Mouse (Mus musculus) stomach, postnatal 0 days (tissue): ENCODE measurements around the gene Sestd1.

ENCODE experiments used
- CTCF ChIP-seq: IDR thresholded peaks from 2 replicates; pipeline ENCODE4 v1.5.1; 2016; ENCODE audit warnings: antibody characterized with exemption, low read depth, mild to moderate bottlenecking, moderate library complexity
- EP300 ChIP-seq: optimal IDR thresholded peaks from 2 replicates; pipeline ENCODE3; 2016; ENCODE audit warnings: antibody characterized with exemption

DNA sequence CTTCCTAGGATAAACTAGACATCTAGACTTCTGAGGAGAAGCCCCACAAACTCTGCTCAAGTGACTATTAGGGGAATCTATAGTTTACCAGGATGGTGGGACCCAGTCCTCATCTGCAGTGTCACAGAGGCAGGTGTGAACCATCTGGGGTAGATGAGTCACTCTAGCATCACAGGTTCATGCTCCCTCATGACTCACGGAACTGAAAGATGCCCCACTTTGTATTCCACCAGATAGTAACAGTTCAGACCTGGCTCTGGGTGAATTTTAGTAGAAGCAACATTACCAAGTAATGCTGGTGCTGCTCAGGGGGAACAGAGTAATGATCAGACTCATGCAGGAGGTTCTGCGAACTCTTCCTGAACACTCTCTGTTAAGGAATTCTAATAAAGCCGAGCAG lies 73.4 kb downstream of the Sestd1 start:
- TF ChIP-seq CTCF (no peak), EP300 (no peak)
